Mouse (Mus musculus) cerebellum, adult 8-10 months (tissue): ENCODE data around the gene Zc3h15.
"Not testable (repeated sequence)": the region's sequence is repeated elsewhere in the genome, so short reads cannot be mapped to it uniquely, and the experiment has no call there.

Experiments used
- DNase-seq: peaks from one replicate; pipeline ENCODE4 v3.0.0; 2022

Gene Zc3h15

GRCm38 (mm10) chr2:83674896-83675295 is 30.7 kb downstream of the Zc3h15 start:
- DNase-seq, result no peak

GRCm38 (mm10) chr2:83675681-83676080 is 31.4 kb downstream of the Zc3h15 start:
- DNase-seq, result no peak

GRCm38 (mm10) chr2:83676226-83676870 is 32.1 kb downstream of the Zc3h15 start:
- DNase-seq, result no peak

- DNase-seq, result no peak
These were observed 37.1 kb downstream of the Zc3h15 start for GRCm38 (mm10) chr2:83681332-83681731.

- no peak for DNase-seq
These were observed 37.5 kb downstream of the Zc3h15 start for GRCm38 (mm10) chr2:83681785-83682184.

GRCm38 (mm10) chr2:83682282-83682681 is 38.0 kb downstream of the Zc3h15 start:
- no peak for DNase-seq

- DNase-seq, result no peak
These were observed 39.7 kb downstream of the Zc3h15 start for GRCm38 (mm10) chr2:83683731-83684519.

GRCm38 (mm10) chr2:83684691-83685090 is 40.5 kb downstream of the Zc3h15 start:
- DNase-seq, result no peak

GRCm38 (mm10) chr2:83690372-83690771 is 46.1 kb downstream of the Zc3h15 start:
- DNase-seq, result no peak

GRCm38 (mm10) chr2:83692651-83693545 is 48.7 kb downstream of the Zc3h15 start:
- DNase-seq, result no peak

GRCm38 (mm10) chr2:83694061-83694460 is 49.8 kb downstream of the Zc3h15 start:
- DNase-seq, result no peak

GRCm38 (mm10) chr2:83695345-83696247 is 51.4 kb downstream of the Zc3h15 start:
- DNase-seq, result no peak

GRCm38 (mm10) chr2:83698484-83698883 is 54.2 kb downstream of the Zc3h15 start:
- DNase-seq, result no peak

- DNase-seq, result no peak
These were observed 55.1 kb downstream of the Zc3h15 start for GRCm38 (mm10) chr2:83699324-83699723.

- DNase-seq, result no peak
These were observed 56.4 kb downstream of the Zc3h15 start for GRCm38 (mm10) chr2:83700667-83701066.

- DNase-seq, result no peak
These were observed 58.2 kb downstream of the Zc3h15 start for GRCm38 (mm10) chr2:83702411-83702810.

GRCm38 (mm10) chr2:83705580-83706158 is 61.4 kb downstream of the Zc3h15 start:
- DNase-seq, result no peak

- DNase-seq, result no peak
These were observed 65.8 kb downstream of the Zc3h15 start for GRCm38 (mm10) chr2:83709896-83710524.

GRCm38 (mm10) chr2:83713281-83713680 is 69.0 kb downstream of the Zc3h15 start:
- DNase-seq, result not testable (repeated sequence)

GRCm38 (mm10) chr2:83713946-83714345 is 69.7 kb downstream of the Zc3h15 start:
- DNase-seq, result no peak
